Comparison of ENCODE assay signal across 32 mouse cellular contexts in genomic region chr6:126080531-126080930, GRCm38 (mm10).
"Had no signal": no experiment of that assay in that cellular context is flagged by ENCODE, and none has a peak within 500 bp of the region (broad histone marks: within the 10 kb centered on the region; RNA-seq: fewer than 3 reads in every experiment).

No protein-coding gene starts in this region.

- H3K4me2 ChIP-seq: limb, embryonic 12.5 days; limb, embryonic 13.5 days; limb, embryonic 15.5 days; liver, embryonic 11.5 days; liver, embryonic 12.5 days; liver, embryonic 13.5 days; liver, embryonic 15.5 days; lung, embryonic 14.5 days; lung, embryonic 15.5 days; midbrain, embryonic 12.5 days; midbrain, embryonic 13.5 days; midbrain, embryonic 15.5 days; neural tube, embryonic 12.5 days had no signal

- H3K27ac ChIP-seq: left cerebral cortex, adult 2 months; limb, embryonic 10.5 days; limb, embryonic 12.5 days; limb, embryonic 13.5 days; limb, embryonic 15.5 days; liver, embryonic 12.5 days; liver, embryonic 13.5 days; liver, embryonic 14.5 days; liver, embryonic 15.5 days; lung, embryonic 15.5 days; macrophage; midbrain, embryonic 10.5 days; midbrain, embryonic 12.5 days; midbrain, embryonic 13.5 days; midbrain, embryonic 15.5 days; neural tube, embryonic 12.5 days had no signal

- H3K9me3 ChIP-seq: limb, embryonic 10.5 days; limb, embryonic 12.5 days; limb, embryonic 13.5 days; limb, embryonic 15.5 days; liver, embryonic 12.5 days; liver, embryonic 13.5 days; liver, embryonic 15.5 days; lung, embryonic 15.5 days; midbrain, embryonic 10.5 days; midbrain, embryonic 12.5 days; midbrain, embryonic 13.5 days; midbrain, embryonic 15.5 days; neural tube, embryonic 12.5 days had no signal

- ATAC-seq: liver, embryonic 12.5 days; liver, postnatal 0 days; lung, postnatal 0 days; midbrain, embryonic 13.5 days; midbrain, embryonic 15.5 days; midbrain, embryonic 16.5 days had no signal

- H3K36me3 ChIP-seq: limb, embryonic 10.5 days; limb, embryonic 12.5 days; limb, embryonic 13.5 days; limb, embryonic 15.5 days; liver, embryonic 12.5 days; liver, embryonic 13.5 days; liver, embryonic 15.5 days; lung, embryonic 15.5 days; midbrain, embryonic 10.5 days; midbrain, embryonic 12.5 days; midbrain, embryonic 13.5 days; midbrain, embryonic 15.5 days; neural tube, embryonic 12.5 days had no signal

- DNase-seq: left cerebral cortex, postnatal 4 days; liver; liver, embryonic 13.5 days; liver, postnatal 0 days; lung, adult 18-20 months; lung, adult 2 months; lung, embryonic 14.5 days; lung, postnatal 10 days; lung, postnatal 14 days; lung, postnatal 36 days; lung, postnatal 4 days; midbrain, embryonic 14.5 days had no signal

- H3K4me3 ChIP-seq: left cerebral cortex, adult 2 months; limb, embryonic 10.5 days; limb, embryonic 12.5 days; limb, embryonic 13.5 days; limb, embryonic 15.5 days; liver, embryonic 12.5 days; liver, embryonic 13.5 days; liver, embryonic 15.5 days; lung, embryonic 15.5 days; megakaryocyte, embryonic 14.5 days; midbrain, embryonic 10.5 days; midbrain, embryonic 12.5 days; midbrain, embryonic 13.5 days; midbrain, embryonic 15.5 days; myocyte; neural tube, embryonic 12.5 days had no signal

- H3K9ac ChIP-seq: limb, embryonic 12.5 days; limb, embryonic 13.5 days; limb, embryonic 15.5 days; liver, embryonic 12.5 days; liver, embryonic 13.5 days; liver, embryonic 14.5 days; liver, embryonic 15.5 days; liver, postnatal 0 days; lung, embryonic 14.5 days; lung, embryonic 15.5 days; midbrain, embryonic 12.5 days; midbrain, embryonic 13.5 days; midbrain, embryonic 15.5 days; neural tube, embryonic 12.5 days had no signal

- H3K27me3 ChIP-seq: limb, embryonic 12.5 days; limb, embryonic 13.5 days; limb, embryonic 15.5 days; liver, embryonic 12.5 days; liver, embryonic 13.5 days; liver, embryonic 15.5 days; lung, embryonic 15.5 days; midbrain, embryonic 12.5 days; midbrain, embryonic 13.5 days; midbrain, embryonic 15.5 days; neural tube, embryonic 12.5 days had no signal

- H3K4me1 ChIP-seq: limb, embryonic 10.5 days; limb, embryonic 13.5 days; limb, embryonic 15.5 days; liver, embryonic 12.5 days; liver, embryonic 13.5 days; liver, embryonic 15.5 days; lung, embryonic 15.5 days; megakaryocyte, embryonic 14.5 days; midbrain, embryonic 10.5 days; midbrain, embryonic 12.5 days; midbrain, embryonic 13.5 days; midbrain, embryonic 15.5 days; neural tube, embryonic 12.5 days had no signal
